Mouse (Mus musculus) embryonic facial prominence, embryonic 14.5 days (tissue): ENCODE data around the gene Trp53tg5. TPM values are rescaled to one million over a fixed set of nuclear protein-coding genes. Genes with fewer than 3 reads are reported as not detected.

Source experiments
- ATAC-seq: fragments of 200-750 bp; cut with Nextera tagmentation; 2 replicates; pipeline ENCODE4 v1.8.0; 2017; ENCODE audit warnings: low read depth, moderate number of reproducible peaks, moderate TSS enrichment
- DNase-seq: peaks from one replicate; pipeline ENCODE4 v3.0.0-alpha.2; 2015; ENCODE audit warnings: low spot score
- H3K27ac ChIP-seq: fragments of 300-500 bp; sonication (generic); replicated peaks from 2 replicates; pipeline ENCODE4 v1.5.1; 2014; ENCODE audit warnings: low read depth, mild to moderate bottlenecking, low read length, moderate library complexity
- H3K27me3 ChIP-seq: fragments of 300-500 bp; sonication (generic); replicated peaks from 2 replicates; pipeline ENCODE4 v1.6.1; 2014; ENCODE audit warnings: low read length; ENCODE audit not compliant: control insufficient read depth, insufficient read depth
- H3K36me3 ChIP-seq: fragments of 300-500 bp; sonication (generic); 2 replicates; pipeline ENCODE4 v1.6.1; 2014; ENCODE audit warnings: low read length, mixed read lengths; ENCODE audit not compliant: control insufficient read depth, insufficient read depth
- H3K4me1 ChIP-seq: fragments of 300-500 bp; sonication (generic); 2 replicates; pipeline ENCODE4 v1.6.1; 2014; ENCODE audit warnings: antibody characterized with exemption, low read length; ENCODE audit not compliant: control insufficient read depth, insufficient read depth
- H3K4me2 ChIP-seq: fragments of 300-500 bp; sonication (generic); 2 replicates; pipeline ENCODE4 v1.6.1; 2014; ENCODE audit warnings: low read depth, mild to moderate bottlenecking, low read length, moderate library complexity, mixed read lengths
- H3K4me3 ChIP-seq: fragments of 300-500 bp; sonication (generic); 2 replicates; pipeline ENCODE4 v1.5.1; 2014; ENCODE audit warnings: low read depth, mild to moderate bottlenecking, low read length
- H3K9ac ChIP-seq: fragments of 300-500 bp; sonication (generic); 2 replicates; pipeline ENCODE4 v1.6.1; 2014; ENCODE audit warnings: low read depth, mild to moderate bottlenecking, low read length, moderate library complexity, mixed read lengths
- H3K9me3 ChIP-seq: fragments of 300-500 bp; sonication (generic); 2 replicates; pipeline ENCODE4 v1.6.1; 2016; ENCODE audit warnings: low read length; ENCODE audit not compliant: control insufficient read depth
- WGBS: fragments of 180-500 bp; shearing (Covaris S2); extraction: QIAGEN DNeasy Blood & Tissue Kit; methylation state at CpG from one replicate; pipeline ENCODE4 v1.1.7; 2014; 5-methylcytosine and 5-hydroxymethylcytosine counted together
- polyA plus RNA-seq: library from polyadenylated mRNA; unstranded; fragments of >200 nt; fragmentation: Nextera tagmentation; extraction: Ambion mirVana; gene quantifications from 2 replicates; pipeline ENCODE4 v1.2.1, GENCODE M21; 2014

The Trp53tg5 gene
- polyA plus RNA-seq, 1 experiment from 2014 or later = not detected

DNA sequence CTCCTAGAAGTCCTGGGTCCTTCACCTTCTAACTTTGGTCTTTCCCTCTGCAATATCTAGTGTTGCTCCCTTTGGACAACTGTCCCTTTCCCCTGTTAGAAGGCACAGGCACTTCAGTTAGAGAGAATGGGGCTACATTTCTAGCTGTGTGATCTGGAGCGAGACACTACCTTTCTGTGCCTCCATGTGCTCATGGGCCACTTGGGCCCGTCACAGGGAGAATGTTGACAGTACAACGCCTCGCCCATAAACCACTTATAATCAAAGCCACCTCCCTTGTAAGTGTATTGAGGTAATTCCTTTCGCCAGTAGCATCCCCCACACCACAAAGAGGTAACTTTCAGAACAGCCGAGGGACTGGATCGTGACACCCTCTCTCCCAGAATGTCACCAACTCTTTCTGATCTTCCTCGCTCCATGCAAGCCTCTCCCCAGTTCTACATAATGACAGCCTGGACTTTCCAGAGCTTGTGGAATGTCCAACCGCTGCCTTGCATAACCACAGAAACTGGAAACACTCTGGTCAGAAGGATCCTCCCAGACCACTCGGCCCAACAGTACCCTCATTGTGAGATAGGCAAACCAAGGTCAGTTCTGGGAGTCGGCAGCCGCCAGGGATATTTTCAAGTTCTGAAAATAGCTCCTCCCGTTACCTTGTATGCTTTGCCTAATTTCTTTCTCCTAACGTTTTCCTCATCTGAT, 24.0 kb downstream of the Trp53tg5 start:
- Histone ChIP-seq H3K9ac (no peak overlapping the region), H3K27me3 (no peaks in the 10 kb centered on the region), H3K27ac (peak overlapping the region; percentile 65), H3K4me1 (peaks cover 14% of the 10 kb centered on the region), H3K4me2 (no peak overlapping the region), H3K9me3 (peaks cover 4% of the 10 kb centered on the region; the same call in 1 of the 2 replicates), H3K36me3 (no peaks in the 10 kb centered on the region), H3K4me3 (no peak overlapping the region)
- peak; percentile 51; the same call in 1 of the 2 replicates for ATAC-seq
- DNase-seq = peak; percentile 43
- WGBS = 72% methylated on average over 14 of the region's 14 CpGs

DNA sequence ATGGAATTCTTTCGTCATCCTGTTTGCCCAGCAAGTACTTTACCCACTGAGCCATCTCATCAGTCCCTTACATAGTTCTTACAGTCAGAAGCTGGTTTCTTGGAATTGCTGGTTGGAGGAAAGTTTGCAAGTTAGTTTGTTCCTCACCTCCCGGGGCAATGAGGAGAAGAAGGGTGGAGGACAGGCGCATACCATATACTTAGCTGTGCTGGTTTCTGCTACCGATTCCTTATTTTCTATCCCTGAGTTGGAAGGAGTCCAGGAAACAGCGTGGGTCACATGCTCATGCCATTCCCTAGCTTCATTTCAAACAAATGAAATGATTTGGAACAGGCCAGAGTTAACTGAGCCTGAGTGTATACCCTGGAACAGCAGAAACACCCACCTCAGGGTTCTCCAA, 24.6 kb downstream of the Trp53tg5 start:
- H3K27ac ChIP-seq = peak overlapping the region; percentile 65; the same call in 1 of the 2 replicates
- no peaks in the 10 kb centered on the region for H3K27me3 ChIP-seq
- H3K4me1 ChIP-seq = peaks cover 14% of the 10 kb centered on the region
- no peaks in the 10 kb centered on the region for H3K36me3 ChIP-seq
- no peak for ATAC-seq
- no peak overlapping the region for H3K9ac ChIP-seq
- 52% methylated on average over 5 of the region's 5 CpGs for WGBS
- H3K9me3 ChIP-seq = peaks cover 4% of the 10 kb centered on the region; the same call in 1 of the 2 replicates
- DNase-seq = peak; percentile 51
- H3K4me3 ChIP-seq = no peak overlapping the region
- no peak overlapping the region for H3K4me2 ChIP-seq

DNA sequence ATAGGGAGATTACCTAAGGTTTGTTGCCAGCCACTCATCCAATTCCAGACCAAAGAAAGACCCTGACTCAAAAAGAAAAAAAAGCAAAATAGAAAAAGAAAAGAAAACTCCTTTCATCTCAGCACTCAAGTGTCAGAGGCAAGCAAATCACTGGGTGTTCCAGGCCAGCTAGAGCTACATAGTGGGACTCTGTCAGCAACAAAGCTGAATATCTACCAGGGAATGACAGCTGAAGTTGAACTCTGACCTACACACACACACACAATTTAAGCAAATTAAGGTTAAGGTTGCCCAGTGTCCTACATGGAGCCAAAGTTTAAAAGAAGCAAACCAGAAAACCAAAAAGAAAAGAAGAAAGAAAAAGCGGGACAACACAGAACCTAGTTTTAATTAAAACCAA, 25.4 kb downstream of the Trp53tg5 start:
- H3K36me3 ChIP-seq = no peaks in the 10 kb centered on the region
- peaks cover 4% of the 10 kb centered on the region; the same call in 1 of the 2 replicates for H3K9me3 ChIP-seq
- peaks cover 18% of the 10 kb centered on the region for H3K4me1 ChIP-seq
- no peaks in the 10 kb centered on the region for H3K27me3 ChIP-seq
- DNase-seq (no peak), ATAC-seq (no peak)
- no peak overlapping the region for H3K4me2 ChIP-seq
- H3K9ac ChIP-seq = no peak overlapping the region
- 82% methylated on average over 1 of the region's 1 CpGs for WGBS
- no peak overlapping the region for H3K27ac ChIP-seq
- H3K4me3 ChIP-seq = no peak overlapping the region

DNA sequence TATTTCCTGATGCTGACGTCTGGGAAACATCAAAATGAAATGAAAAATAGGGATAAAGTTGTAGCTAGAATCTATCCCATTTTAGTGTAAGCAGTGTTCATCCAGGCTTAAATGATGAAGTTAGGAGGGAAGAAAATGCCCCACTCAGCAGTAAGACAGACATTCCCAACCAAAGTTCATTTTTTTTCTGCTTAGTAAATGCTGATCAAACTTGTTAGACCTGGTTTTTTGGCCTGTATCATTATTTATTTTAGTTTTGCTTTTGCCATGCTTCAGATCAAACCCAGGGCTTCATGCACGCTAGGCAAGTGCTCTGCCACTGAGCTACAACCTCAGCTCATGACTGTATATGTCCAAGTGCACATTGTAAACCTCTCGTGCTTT, 27.4 kb downstream of the Trp53tg5 start:
- H3K27me3 ChIP-seq = no peaks in the 10 kb centered on the region
- H3K4me3 ChIP-seq = no peak overlapping the region
- ATAC-seq (no peak), DNase-seq (no peak)
- no peak overlapping the region for H3K27ac ChIP-seq
- peaks cover 21% of the 10 kb centered on the region for H3K4me1 ChIP-seq
- WGBS = 62% methylated on average over 3 of the region's 3 CpGs
- no peak overlapping the region for H3K4me2 ChIP-seq
- H3K9ac ChIP-seq = no peak overlapping the region
- peaks cover 4% of the 10 kb centered on the region; the same call in 1 of the 2 replicates for H3K9me3 ChIP-seq
- no peaks in the 10 kb centered on the region for H3K36me3 ChIP-seq

DNA sequence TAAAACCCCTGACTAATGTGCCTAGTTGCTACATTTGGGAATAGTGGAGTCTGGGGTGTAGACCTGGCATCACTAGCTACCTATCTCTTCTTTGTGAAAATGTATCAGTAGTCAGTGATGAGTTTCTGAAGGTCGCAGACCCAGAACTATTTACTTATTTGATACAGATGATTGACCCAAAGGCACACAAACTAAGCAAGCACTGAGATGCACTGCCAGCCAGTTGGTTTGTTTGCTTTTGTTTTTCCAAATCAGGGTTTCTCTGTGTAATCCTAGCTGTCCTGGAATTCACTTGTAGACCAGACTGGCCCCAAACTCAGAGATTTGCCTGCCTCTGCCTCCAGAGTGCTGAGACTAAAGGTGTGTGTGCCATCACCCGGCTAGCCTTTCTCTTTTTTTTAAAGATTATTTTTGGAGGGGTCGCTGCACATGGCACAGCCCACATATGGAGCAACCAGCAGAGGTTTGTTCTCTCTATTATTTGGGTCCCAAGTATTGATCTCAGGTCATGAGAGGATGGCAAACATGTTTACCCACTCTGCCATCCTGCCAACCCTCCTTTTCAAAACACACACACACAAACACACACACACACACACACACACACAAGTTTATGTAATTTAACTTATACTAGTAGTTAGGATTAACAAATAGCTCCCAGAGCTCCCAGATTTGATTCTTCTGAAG, 28.0 kb downstream of the Trp53tg5 start:
- H3K27ac ChIP-seq = no peak overlapping the region
- ATAC-seq (no peak), DNase-seq (no peak)
- peaks cover 4% of the 10 kb centered on the region; the same call in 1 of the 2 replicates for H3K9me3 ChIP-seq
- no peak overlapping the region for H3K4me3 ChIP-seq
- WGBS = 82% methylated on average over 3 of the region's 3 CpGs
- no peaks in the 10 kb centered on the region for H3K27me3 ChIP-seq
- no peaks in the 10 kb centered on the region for H3K36me3 ChIP-seq
- H3K9ac ChIP-seq = no peak overlapping the region
- peaks cover 25% of the 10 kb centered on the region for H3K4me1 ChIP-seq
- no peak overlapping the region for H3K4me2 ChIP-seq

DNA sequence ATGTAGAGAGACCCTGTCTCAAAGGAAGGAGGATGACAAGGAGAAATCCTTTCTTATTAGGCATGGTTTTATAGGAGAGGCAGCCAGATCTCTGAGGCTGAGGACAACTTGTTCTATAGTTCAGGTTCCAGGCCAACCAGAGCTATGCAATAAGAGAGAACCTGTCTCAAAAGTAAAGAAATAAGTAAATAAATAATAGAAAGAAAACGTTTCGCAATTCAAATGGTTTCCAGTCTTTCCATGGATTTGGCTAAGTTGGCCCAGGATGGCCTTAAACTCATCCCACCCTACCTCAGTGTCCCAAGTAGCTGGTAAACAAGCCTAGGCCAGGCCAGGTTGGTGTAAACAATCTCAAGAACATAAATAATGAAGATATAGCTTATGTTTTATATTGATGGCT, 28.8 kb downstream of the Trp53tg5 start:
- H3K4me3 ChIP-seq = no peak overlapping the region
- no peak overlapping the region for H3K4me2 ChIP-seq
- H3K27ac ChIP-seq = no peak overlapping the region
- no peaks in the 10 kb centered on the region for H3K36me3 ChIP-seq
- no peak for ATAC-seq
- no peaks in the 10 kb centered on the region for H3K9me3 ChIP-seq
- no peak for DNase-seq
- 79% methylated on average over 2 of the region's 2 CpGs for WGBS
- no peaks in the 10 kb centered on the region for H3K27me3 ChIP-seq
- H3K9ac ChIP-seq = no peak overlapping the region
- peaks cover 34% of the 10 kb centered on the region for H3K4me1 ChIP-seq

DNA sequence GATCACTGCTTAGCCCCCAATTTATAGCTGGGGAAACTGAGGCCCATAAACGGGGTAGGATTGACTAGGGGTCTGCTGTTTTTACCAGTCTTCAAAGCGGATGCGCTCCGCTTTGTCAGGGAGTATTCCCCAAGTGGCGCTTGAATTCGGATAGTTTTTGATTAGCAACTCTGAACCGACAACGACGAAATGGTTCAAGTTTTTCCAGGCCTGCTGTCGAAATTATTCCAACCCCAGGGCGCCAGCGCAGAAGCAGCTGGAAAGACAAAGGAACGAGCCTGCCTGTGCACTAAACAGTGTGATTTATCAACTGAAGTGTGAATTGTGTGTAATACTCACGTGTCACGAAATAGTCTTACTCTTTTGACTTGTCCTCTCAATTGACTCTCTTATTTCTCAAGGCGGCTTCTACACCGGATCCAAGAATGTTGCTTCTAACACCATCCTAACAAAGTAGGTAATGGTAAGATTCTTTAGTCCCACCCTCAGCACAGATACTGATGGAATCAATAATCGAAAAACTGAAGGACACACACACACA, 30.0 kb downstream of the Trp53tg5 start, which contains the start of gene Sdc4:
TSS of gene Sdc4 (minus strand) at position 428 of the 541 bp plus-strand sequence.
- no peak for ATAC-seq
- no peak for DNase-seq
- peak within 1 kb of the TSS; percentile 91 for H3K4me2 ChIP-seq
- H3K4me1 ChIP-seq = peaks cover 36% of the 10 kb centered on the region
- no peaks in the 10 kb centered on the region for H3K36me3 ChIP-seq
- peak within 1 kb of the TSS; percentile 76 for H3K4me3 ChIP-seq
- peak within 1 kb of the TSS; percentile 85 for H3K9ac ChIP-seq
- peak within 1 kb of the TSS; percentile 81 for H3K27ac ChIP-seq
- 9% methylated on average over 18 of the region's 18 CpGs for WGBS
- H3K27me3 ChIP-seq = no peaks in the 10 kb centered on the region
- no peaks in the 10 kb centered on the region for H3K9me3 ChIP-seq

DNA sequence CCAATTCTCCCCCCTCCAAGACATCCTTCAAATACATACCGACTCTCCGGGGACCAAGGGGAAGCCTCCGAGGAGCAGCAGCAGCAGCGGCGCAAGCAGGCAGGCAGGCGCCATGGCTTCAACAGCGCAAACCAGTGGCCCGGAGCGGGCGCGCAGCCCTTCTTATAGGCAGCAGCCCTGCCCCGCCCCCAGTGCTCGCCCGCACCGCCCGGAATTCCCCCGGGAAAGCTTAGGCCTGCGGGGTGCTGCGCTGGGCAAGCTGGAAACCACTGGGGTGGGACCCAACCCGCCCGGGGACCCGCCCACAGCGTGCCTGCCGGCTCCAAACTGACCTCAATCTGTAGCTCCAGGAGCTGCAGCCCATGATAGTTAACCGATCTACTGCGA, 30.5 kb downstream of the Trp53tg5 start:
- ATAC-seq = peak; percentile 93
- Histone ChIP-seq H3K4me1 (peaks cover 40% of the 10 kb centered on the region), H3K9me3 (no peaks in the 10 kb centered on the region), H3K36me3 (no peaks in the 10 kb centered on the region), H3K4me2 (peak overlapping the region; percentile 91), H3K27me3 (no peaks in the 10 kb centered on the region), H3K9ac (peak overlapping the region; percentile 85), H3K27ac (peak overlapping the region; percentile 81), H3K4me3 (peak overlapping the region; percentile 76)
- WGBS = 0% methylated on average over 5 of the region's 26 CpGs
- peak; percentile 87 for DNase-seq
